Mouse (Mus musculus): Measurements from ENCODE around the gene Helz2.

Gene Helz2

DNA sequence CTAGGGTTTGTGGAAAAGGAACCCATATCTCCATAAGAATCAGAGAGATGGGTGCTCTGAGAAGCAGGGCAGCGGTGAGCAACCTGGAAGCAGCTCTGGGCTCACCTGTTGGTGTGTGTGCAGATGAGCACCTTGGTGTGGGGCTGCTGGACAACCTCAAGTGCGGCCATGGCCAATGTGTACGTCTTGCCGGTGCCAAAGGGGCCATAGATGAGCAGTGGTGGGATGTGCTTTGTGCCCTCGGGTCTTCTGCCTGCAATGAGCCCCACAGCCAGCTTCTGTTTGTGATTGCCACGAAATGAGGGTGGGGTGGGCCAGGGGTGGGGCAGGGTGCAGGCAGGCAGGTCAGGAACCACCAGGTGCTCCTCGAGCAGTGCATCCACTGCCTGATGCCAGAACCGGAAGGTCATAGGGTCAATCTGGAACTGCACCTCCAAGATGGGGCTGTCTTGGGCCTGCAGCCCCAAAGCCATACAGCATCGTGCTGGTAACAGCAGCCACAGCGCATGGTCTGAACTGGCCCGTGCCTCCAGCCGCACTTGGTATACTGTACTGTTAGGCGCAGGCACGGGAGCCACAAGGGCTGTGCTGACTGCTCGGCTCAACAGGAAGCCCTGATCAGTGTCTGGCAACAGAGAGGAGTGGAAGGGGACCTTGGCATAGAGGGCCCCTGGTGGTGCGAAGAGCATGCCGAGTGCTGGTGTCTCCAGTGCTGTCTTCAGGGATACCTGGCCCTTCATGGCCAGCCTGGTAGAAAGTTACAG lies 4.4 kb downstream of the Helz2 start:
- DNase-seq, result no peak

DNA sequence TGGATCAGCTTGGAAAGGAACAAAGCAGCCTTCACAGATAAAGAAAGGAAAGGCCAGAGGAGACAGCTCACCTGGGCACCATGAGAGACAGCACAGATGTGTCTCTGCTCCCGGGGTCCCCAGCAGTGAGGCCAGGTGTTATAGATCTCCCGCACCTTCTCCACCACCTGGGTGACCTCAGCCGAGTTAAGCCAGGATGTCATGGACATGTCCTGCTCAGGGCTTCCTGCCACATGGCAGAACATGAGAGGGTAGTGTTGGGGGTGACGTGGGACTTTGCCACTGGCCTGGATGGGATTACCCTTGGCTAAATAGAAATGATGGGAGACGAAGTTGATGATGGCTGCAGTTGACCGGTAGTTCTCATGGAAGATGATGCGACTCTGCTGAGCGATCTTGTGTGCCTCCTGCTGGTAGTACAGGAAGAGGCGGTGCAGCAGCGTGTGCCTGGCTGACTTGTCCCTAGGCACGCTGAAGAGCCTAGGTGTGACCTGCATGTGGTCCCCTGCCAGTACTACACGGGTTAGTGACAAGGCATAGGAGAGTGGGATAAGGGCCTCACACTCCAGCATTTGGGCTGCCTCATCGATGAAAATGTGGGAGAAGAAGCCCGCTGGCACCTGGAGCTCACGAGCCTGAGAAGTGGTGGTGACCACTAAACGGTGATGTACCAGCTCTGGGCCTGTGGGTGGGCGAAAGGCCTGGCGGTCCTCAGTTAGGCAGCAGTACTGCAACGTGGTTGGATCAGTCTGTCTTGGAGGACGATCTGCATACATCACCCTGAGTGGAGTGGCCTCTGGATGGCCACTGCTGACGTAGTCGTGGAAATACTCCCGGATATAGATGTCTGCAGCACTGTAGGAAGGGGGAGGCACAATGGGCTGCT lies 5.9 kb downstream of the Helz2 start:
- DNase-seq, result no peak

DNA sequence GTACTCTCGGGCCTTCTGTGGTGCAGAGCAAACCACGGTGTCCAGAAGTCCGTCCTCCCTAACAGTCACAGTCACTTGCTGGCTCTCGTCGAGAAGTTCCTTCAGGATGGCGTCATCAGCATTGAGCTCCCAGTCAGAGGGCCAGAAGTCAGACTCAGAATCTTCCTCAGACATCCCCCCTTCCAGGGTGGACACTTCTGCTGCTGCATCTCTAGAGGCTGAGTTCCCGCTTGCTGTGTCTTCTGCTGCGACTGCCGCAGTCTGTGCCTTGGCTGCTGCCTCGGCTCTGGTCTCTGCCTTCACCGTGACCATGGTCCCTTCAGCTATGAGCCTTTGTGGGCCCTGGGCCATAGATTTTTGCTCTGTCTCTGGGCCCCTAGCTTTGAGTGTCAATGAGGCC lies 7.1 kb downstream of the Helz2 start:
- DNase-seq, result no peak

DNA sequence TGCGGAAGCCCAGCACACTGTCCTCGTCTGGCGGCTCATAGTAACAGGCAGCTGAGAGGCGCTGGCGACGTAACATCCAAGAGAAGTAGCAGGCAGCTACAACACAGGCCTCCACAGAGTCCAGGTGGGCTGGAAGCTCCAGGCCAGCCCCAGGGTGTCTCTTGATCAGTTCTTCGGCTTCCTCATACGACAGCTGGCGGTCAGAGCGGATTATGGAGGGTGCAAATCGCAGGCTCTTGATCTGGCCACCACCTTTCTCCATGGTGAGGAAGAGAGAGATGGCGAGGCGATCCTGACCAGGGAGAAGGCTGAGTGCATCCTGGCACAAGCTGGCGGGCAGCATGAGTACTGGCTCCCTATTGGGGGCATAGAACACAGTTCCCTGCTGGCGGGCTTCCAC lies 8.4 kb downstream of the Helz2 start:
- DNase-seq, result peak in 1 of 2 experiments; percentile 30

DNA sequence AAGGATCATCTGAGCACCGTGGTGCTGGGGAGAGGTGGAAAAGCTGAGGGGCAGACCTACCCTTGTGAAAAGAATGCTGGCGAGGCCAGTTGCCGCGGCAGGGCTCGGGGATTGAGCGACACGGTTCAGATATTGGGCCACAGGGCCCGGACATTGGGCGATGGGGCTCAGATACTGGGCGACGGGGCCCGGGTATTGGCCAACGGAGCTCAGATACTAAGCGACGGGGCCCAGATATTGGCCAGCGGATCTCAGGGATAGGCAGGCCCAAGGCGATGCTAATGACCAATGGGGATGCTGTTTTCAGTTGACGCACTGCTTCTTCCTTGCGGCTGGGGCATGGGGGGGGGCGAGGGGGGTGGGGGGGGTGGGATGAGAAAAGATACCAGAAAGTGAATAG lies 10.7 kb downstream of the Helz2 start:
- DNase-seq, result peak; percentile 47 to 54

DNA sequence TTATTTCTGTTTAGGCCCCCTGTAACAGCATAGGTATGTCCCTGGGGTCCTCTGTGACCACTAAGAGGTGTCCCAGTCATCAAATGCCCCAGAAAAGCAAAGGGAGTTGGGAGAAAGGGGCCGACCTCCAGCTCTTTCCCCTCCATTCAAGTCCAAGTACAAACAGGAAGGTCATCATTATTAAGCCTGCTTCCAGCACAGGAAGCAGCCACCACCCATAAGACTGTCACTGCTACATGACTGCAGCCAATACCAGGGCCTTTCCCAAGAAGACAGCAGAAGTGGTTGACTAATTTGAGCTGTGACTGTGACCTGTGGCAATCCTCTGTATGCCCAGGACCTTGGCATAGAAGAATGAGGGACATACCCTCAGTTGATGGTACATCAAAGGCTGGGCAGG lies 13.5 kb downstream of the Helz2 start:
- no peak for DNase-seq

DNA sequence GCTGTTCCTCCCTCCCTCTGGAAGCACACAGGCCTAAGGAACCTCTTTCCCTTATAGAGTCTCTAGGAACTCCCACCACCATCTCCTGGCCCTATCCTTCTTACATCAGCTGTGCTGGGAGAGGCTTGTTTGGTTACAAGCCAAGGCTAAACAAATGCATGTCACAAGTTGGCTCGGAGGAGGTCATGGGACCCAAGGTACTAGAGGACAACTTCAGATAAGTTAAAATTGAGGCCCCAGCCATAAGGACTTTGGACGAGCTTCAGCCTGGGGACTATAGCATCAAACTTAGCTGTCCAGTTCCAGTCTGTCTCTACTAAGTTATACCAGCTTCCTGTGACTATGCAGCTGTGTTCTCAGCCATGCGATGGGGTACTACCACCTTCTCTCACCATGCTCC lies 14.7 kb downstream of the Helz2 start:
- no peak for DNase-seq

DNA sequence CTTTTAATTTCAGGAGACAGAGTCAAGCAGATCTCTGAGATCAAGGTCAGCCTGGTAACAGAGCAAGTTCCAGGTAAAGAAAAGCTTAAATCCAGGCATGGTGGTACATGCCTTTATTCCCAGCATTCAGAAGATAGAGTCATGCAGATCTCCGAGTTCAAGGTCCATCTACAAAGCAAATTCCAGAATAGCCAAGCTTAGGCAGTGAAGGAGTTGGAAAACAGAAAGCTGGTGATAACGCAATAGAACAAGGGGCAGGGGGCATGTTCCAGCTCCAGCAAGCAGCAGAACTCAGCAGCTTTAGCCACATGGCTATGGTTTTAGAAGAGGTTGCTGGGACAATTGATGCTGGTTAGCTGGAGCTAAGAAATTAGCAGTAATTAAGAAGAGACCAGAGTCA lies 16.8 kb downstream of the Helz2 start:
- DNase-seq, result no peak

DNA sequence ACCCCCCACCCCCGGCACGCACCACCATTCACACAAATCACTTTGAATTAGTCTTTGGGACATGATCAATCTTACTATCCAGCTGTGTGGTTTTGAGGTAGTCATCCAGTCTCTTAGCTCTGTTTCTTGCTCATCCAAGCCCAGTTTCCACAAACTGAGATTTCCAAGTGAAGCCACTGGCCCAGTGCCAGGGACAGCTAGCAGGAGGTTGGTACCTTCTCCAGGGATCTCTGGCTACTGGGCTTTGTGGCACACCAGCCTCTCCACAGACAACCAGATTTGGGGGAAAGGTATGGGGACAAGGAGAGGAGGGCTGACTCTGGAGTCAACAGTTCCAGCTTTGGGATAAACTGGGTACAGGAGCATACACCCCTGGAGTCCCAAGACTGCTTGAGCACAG lies 21.5 kb downstream of the Helz2 start:
- peak; percentile 34 to 52 for DNase-seq

DNA sequence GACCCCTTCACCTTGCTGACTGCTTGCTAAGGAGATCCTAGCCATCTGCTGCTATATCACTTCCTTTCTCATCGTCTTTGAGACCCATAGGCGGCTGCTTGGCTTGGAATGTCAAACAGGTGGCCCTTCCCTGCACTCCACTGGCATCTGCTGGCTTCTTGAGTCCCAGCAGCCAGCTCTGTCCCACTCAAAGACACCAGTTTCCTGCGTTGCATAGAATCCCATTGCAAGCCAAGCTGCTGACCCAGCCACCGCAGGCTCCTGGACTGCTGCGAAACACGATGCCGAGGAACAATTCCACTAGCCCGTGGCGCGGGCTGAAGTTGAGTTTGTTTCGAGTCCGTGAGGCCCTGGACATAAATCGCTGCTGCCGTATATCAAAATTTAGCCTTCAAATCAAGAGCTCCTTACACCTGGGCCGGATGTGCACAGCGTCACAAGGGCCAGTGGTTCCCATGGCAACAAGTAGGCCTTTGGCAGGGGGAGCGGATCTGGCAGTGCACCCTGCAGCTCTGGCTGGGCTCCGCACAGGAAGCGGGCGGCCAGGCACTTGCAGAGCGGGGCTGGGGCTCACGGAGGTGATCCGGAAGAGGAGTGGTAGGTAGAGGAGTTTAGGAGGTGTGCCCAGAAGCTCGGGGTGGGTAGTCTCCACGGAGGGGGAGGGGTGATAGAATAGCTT lies 22.1 kb downstream of the Helz2 start, which contains the start of gene Fndc11:
Gene Fndc11 (plus strand): TSS at position 476 of the 679 bp plus-strand sequence.
- DNase-seq, result peak; percentile 78

DNA sequence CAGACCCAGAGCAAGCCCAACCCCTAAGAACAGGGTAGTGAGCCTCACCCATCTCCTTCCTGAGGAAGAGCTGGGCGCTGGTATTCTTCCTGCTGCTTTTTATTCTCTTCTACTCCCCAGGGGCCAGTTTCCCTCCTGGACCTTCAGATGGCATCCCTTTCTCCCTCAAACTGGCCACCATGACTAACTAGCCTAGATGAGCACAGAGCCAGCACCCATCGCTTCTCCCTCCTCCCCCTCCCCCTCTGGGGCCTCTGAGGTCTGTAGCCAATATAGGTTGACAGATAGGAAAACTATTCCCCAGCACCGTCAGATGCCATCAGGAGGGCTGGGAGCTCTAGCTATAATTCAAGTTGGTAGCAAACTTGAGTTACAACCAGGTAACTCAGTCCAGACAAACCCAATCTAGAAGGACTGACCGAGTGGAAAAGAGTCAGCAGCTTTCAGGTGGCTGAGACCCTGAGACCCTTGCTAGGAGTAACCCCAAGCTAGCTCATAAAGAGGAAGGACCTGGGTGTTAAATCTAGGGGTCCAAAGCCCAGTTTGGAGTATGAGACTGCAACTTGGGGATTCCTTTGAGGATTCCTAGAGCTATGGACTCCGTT lies 22.8 kb downstream of the Helz2 start:
- DNase-seq, result no peak

DNA sequence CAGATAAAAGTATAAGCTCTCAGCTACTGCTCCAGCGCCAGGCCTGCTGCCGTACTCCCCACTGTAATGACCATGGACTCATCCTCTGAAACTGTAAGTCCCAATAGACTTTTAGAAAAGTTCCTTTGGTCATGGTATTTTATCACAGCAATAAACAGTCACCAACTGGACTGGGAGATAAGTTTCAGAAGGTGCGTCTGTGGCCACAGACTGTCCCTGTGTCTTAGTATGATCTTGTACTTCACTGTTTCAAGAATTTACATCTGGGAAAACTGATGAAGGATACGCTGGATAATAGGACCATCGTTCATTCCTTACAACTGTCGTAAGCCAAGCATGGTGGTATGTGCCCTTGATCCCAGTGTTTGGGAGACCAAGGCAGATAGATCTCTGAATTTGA lies 25.8 kb downstream of the Helz2 start:
- DNase-seq, result no peak

DNA sequence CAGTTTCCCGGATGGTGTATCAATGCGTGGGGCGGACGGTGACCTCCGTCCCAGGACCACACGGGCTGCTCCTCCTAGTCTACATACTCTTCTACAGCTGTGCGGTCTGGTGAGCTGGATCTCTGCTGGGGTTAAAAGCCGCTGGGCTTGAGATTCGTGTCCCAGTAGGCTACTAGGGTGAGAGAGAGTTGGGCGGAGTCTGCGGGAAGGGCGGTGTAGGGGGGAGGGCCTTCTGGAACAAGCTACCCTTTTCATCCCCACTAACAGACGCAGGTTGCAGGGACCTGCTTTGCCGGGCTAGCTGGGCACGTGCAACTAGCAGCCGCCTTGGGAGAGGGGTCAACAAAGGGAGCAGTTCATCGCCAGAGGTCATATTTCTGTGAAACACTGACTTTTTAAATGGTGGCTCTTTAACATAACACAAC lies 28.8 kb downstream of the Helz2 start, which contains the start of gene Srms:
Gene Srms (minus strand): TSS at position 165 of the 425 bp plus-strand sequence.
- no peak for DNase-seq

DNA sequence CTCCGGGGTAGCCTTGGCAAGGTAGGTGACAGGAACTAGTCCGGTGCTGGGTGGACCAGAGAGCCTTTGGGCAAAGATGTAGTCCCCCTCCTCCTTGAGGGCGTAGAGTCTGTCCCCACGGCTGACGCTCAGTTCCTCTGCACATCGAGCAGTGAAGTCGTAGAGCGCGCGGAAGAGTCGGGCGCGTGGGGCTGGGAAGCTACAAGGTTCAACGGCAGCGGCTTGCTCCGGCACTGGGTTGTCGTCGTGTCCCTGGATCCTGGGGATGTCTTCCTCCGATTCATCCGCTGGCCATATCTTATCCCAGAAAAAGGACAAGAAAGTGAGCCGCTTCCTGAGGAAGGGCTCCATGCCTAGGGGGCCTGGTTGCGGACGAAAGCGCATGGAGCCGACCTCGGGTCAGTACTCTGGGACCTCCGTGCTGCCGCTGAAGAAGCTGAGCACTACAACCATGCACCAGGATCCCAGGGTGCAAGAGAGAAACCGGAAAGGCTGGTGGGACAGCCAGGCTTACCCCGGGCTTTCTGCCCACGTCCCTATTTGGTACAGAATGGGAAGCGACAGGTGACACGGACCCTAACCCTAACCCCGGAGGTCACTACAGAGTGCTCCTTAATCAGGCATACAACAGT lies 29.3 kb downstream of the Helz2 start:
- no peak for DNase-seq

DNA sequence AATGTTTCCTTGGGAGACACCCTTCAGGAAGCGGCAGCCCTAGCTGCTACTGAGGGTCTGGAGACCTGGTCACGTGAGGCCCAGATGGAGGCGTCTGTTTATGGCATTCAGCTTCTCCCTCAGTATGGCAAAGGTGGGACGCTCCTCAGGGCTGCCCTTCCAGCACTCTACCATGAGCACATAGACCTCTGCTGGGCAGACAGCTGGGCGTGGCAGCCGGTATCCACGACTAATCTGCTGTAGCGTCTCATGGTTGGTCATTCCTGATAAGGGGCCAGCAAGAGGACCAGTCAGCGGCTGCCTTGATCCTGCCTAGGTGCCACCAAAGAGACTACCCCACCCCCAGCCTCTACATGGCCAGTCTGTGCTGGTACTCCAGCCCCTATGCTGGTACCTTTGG lies 35.7 kb downstream of the Helz2 start:
- DNase-seq, result no peak

DNA sequence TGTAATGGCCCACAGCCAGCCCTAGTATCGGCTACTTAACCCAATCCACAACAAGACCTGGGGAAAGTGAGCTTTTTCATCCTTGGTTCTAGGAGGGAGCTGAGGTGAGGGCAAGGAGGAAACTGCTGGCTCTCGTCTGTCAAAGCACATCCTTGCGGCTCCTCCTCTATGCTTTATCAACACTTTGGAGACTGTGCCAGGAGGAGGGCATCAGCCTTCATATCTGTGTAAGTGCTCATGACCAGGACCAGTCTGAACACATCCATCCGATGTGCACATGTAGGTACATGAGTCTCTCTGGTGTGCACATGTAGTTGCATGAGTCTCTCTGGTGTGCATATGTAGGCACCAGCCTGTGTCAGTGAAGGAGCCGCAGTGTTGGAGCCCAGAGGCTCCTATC lies 36.1 kb downstream of the Helz2 start:
- DNase-seq, result no peak

DNA sequence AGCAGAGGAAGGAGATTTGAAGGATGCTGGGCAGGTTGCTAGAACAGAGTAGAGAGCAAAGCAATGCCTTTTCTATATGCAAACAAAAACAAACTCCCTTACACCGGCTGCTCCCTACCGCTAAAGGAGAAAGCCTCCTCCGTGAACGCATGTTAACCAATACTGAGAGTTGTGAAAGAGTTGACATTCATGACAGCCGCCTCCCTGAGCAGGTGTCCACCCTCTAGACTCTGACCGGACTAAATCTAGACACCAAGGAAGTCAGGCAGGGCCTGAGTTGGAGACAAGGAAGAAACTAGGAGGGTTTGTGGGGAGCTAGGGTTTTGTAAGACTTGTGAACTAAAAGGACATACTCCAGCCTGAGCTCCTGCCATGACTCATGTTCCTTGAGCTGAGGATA lies 38.9 kb downstream of the Helz2 start:
- no peak for DNase-seq

DNA sequence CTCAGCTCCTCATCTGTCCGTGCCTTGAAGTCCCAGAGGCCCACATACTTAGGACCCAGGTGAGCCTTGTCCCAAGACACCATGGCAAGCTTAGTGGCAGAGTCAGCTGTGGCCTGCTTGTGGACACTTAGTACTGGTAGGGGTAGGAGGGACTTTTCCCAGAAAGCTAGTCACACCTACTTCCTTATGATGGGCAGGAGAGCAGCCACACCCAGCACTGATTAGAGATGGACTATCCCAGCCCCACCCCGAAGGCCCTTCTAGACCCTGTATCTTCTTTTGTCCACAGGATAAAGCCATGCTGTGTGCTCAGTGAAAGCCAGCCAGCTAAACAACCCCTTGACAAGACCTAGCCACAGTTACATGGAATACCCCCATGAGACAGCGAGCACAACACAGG lies 39.4 kb downstream of the Helz2 start, which contains the start of gene Ptk6:
Gene Ptk6 (minus strand): TSS at position 368 of the 400 bp plus-strand sequence.
- no peak for DNase-seq

DNA sequence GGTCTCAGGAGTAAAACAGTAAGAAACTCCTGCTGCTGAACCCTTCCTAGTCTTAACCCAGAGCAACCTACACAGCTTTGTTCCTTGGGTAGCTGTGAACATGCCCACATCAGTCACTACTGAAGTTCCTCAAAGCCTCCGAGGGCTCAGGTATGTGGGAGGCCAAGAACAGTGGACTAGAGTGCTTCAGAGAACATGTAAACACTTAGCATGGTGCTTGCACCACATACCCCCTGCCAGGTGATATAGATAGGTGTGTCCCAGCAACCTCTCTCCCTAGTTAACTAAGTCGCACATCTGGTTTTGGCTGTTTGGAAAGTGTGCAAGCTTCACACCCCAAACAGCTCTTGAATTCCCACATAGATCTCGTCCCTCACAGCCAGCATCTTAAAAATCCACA lies 40.2 kb downstream of the Helz2 start:
- DNase-seq, result no peak

DNA sequence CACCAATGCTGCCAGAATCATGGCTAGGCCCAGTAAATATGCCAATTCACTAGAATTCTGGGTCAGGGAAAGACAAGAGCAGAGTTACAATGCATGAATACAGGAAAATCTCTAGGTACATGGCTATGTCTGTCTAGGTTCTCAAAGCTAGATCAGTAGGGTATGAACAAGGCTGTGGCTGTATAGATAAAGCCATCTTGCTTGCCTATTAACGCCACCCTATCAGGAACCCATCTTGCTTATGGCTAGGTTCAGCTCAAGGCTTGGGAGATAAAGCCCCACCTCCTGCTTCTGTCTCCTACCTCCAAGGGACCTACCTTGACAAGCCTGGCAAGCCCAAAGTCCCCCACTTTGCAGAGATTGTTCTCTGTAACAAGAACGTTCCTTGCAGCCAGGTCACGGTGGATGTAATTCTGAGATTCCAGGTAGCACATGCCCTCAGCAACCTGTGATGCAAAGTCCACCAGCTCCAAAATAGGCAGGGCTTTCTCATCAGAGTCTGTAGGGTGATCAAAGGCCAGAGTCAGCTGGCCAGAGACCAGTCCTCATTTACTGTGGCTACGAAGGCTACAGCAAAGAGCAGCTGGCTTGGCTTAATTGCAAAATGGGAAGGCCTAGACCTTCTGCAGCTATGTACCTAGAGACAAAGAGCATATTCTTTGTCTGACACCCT lies 45.1 kb downstream of the Helz2 start:
- no peak for DNase-seq

DNA sequence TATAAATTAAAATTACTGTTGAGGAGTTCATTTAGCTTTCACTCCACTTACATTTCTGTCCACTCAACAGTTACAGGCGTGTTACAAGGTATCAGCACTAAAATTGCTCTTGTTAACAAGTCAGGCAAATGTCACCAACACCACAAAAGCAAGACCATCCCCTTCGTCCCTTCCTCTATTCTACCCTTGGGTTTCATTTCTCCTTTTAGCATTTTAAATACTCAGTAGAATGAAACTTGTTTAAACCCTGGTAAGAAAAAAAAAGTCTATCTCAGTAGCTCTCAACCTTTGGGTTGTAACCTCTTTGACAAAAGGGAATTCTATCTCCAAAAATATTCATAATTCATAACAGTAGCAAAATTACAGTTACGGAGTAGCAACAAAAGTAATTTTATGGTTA lies 48.8 kb downstream of the Helz2 start:
- no peak for DNase-seq

DNA sequence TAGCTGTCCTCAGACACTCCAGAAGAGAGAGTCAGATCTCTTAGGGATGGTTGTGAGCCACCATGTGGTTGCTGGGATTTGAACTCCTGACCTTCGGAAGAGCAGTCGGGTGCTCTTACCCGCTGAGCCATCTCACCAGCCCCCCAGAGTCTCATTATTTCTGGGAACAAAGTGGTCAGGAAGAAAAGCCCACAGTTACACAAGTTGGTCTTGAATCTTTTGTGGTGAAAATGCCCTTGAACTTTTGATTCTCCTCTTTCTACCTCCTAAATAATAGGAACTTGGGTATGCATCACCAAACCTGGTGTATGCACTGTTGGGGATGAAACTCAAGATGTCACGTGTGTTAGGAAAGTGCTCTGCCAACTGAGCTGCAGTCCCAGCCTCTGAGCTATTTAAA lies 49.9 kb downstream of the Helz2 start:
- DNase-seq, result no peak

Data from cerebellum, postnatal 10 days (tissue).